Mouse (Mus musculus) E14TG2a.4 (cell line): ENCODE data around the gene Map2k7.

Experiments
- CTCF ChIP-seq: conservative IDR thresholded peaks from 2 replicates; pipeline ENCODE4 v1.5.1; 2014; ENCODE audit warnings: low read length
- NANOG ChIP-seq: IDR thresholded peaks from 2 replicates; pipeline ENCODE4 v1.6.1; 2014; ENCODE audit warnings: borderline replicate concordance, low read length, mixed read lengths

- TF ChIP-seq CTCF (no peak), NANOG (no peak)
Measured at GRCm38 (mm10) chr8:4214006-4214980, 24.2 kb upstream of the Map2k7 start.
